Mouse (Mus musculus) naive thymus-derived CD4-positive, alpha-beta T cell, adult 2 months (primary cell): Measurements from ENCODE around the gene 4930415O20Rik.
"Not testable (repeated sequence)": the region's sequence is repeated elsewhere in the genome, so short reads cannot be mapped to it uniquely, and the experiment has no call there.

Source experiments
- DNase-seq: peaks from one replicate; pipeline ENCODE4 v3.0.0-alpha.2; 2011; ENCODE audit warnings: low read depth

Gene 4930415O20Rik

GRCm38 (mm10) chr15:98568256-98569033, 2.4 kb upstream of the 4930415O20Rik start:
- DNase-seq: no peak

GRCm38 (mm10) chr15:98569216-98569615, 1.6 kb upstream of the 4930415O20Rik start:
- DNase-seq: no peak

GRCm38 (mm10) chr15:98569795-98570365, 924 bp upstream of the 4930415O20Rik start:
- DNase-seq: no peak

- no peak for DNase-seq
Observed at GRCm38 (mm10) chr15:98573293-98573692, 2.5 kb downstream of the 4930415O20Rik start.

- DNase-seq: no peak
Observed at GRCm38 (mm10) chr15:98579310-98579709, 8.5 kb downstream of the 4930415O20Rik start.

- DNase-seq: peak; percentile 92
Observed at GRCm38 (mm10) chr15:98579795-98580464, 9.1 kb downstream of the 4930415O20Rik start.

GRCm38 (mm10) chr15:98582410-98582809, 11.6 kb downstream of the 4930415O20Rik start:
- no peak for DNase-seq

- DNase-seq: no peak
Observed at GRCm38 (mm10) chr15:98582996-98583395, 12.2 kb downstream of the 4930415O20Rik start.

- no peak for DNase-seq
Observed at GRCm38 (mm10) chr15:98585421-98585820, 14.6 kb downstream of the 4930415O20Rik start.

GRCm38 (mm10) chr15:98586141-98586540, 15.3 kb downstream of the 4930415O20Rik start:
- not testable (repeated sequence) for DNase-seq

- DNase-seq: peak; percentile 65
Observed at GRCm38 (mm10) chr15:98587751-98588150, 16.9 kb downstream of the 4930415O20Rik start.

GRCm38 (mm10) chr15:98589640-98590336, 19.0 kb downstream of the 4930415O20Rik start:
- DNase-seq: peak; percentile 59

- DNase-seq: no peak
Observed at GRCm38 (mm10) chr15:98591396-98591795, 20.6 kb downstream of the 4930415O20Rik start.

GRCm38 (mm10) chr15:98594193-98594592, 23.4 kb downstream of the 4930415O20Rik start:
- DNase-seq: no peak

- DNase-seq: no peak
Observed at GRCm38 (mm10) chr15:98595049-98595448, 24.2 kb downstream of the 4930415O20Rik start.

- no peak for DNase-seq
Observed at GRCm38 (mm10) chr15:98596609-98597008, 25.8 kb downstream of the 4930415O20Rik start.

GRCm38 (mm10) chr15:98600036-98600709, 29.4 kb downstream of the 4930415O20Rik start:
- no peak for DNase-seq

GRCm38 (mm10) chr15:98601832-98602190, 31.0 kb downstream of the 4930415O20Rik start:
- DNase-seq: no peak

- DNase-seq: no peak
Observed at GRCm38 (mm10) chr15:98602191-98602881, 31.5 kb downstream of the 4930415O20Rik start.

GRCm38 (mm10) chr15:98602921-98603458, 32.2 kb downstream of the 4930415O20Rik start:
- no peak for DNase-seq

GRCm38 (mm10) chr15:98604041-98604575, 33.3 kb downstream of the 4930415O20Rik start:
- DNase-seq: no peak
